Mouse (Mus musculus): Measurements from ENCODE around the gene Amz2.
A peak's percentile ranks its signal among the peaks of the same experiment; 100 is the strongest.

Gene Amz2

GRCm38 (mm10) chr11:109425392-109426271 is at the start of gene Amz2:
TSS of gene Amz2 (plus strand) at chr11:109425946.
- peak; percentile 98 to 99 for DNase-seq (ENCODE audit: low spot score in 2 of 2)

- DNase-seq (ENCODE audit: low spot score in 2 of 2): no peak
Observed at GRCm38 (mm10) chr11:109376484-109377143, 49.1 kb upstream of the Amz2 start.

GRCm38 (mm10) chr11:109377477-109377876 is 48.3 kb upstream of the Amz2 start:
- no peak for DNase-seq (ENCODE audit: low spot score in 2 of 2)

- no peak for DNase-seq (ENCODE audit: low spot score in 2 of 2)
Observed at GRCm38 (mm10) chr11:109378051-109378450, 47.7 kb upstream of the Amz2 start.

- DNase-seq (ENCODE audit: low spot score in 2 of 2): no peak
Observed at GRCm38 (mm10) chr11:109380662-109381061, 45.1 kb upstream of the Amz2 start.

- DNase-seq (ENCODE audit: low spot score in 2 of 2): no peak
Observed at GRCm38 (mm10) chr11:109385296-109385695, 40.5 kb upstream of the Amz2 start.

GRCm38 (mm10) chr11:109389046-109389445 is 36.7 kb upstream of the Amz2 start:
- no peak for DNase-seq (ENCODE audit: low spot score in 2 of 2)

- DNase-seq (ENCODE audit: low spot score in 2 of 2): no peak
Observed at GRCm38 (mm10) chr11:109391200-109391599, 34.5 kb upstream of the Amz2 start.

GRCm38 (mm10) chr11:109391760-109392159 is 34.0 kb upstream of the Amz2 start:
- DNase-seq (ENCODE audit: low spot score in 2 of 2): no peak

- no peak for DNase-seq (ENCODE audit: low spot score in 2 of 2)
Observed at GRCm38 (mm10) chr11:109392601-109393000, 33.1 kb upstream of the Amz2 start.

- no peak for DNase-seq (ENCODE audit: low spot score in 2 of 2)
Observed at GRCm38 (mm10) chr11:109394758-109395157, 31.0 kb upstream of the Amz2 start.

- no peak for DNase-seq (ENCODE audit: low spot score in 2 of 2)
Observed at GRCm38 (mm10) chr11:109395291-109395690, 30.5 kb upstream of the Amz2 start.

- DNase-seq (ENCODE audit: low spot score in 2 of 2): no peak
Observed at GRCm38 (mm10) chr11:109406431-109406830, 19.3 kb upstream of the Amz2 start.

- no peak for DNase-seq (ENCODE audit: low spot score in 2 of 2)
Observed at GRCm38 (mm10) chr11:109410197-109410980, 15.4 kb upstream of the Amz2 start.

GRCm38 (mm10) chr11:109413617-109414016 is 12.1 kb upstream of the Amz2 start, which contains the start of gene 9930022D16Rik:
TSS of gene 9930022D16Rik (plus strand) at chr11:109413917.
- no peak for DNase-seq (ENCODE audit: low spot score in 2 of 2)

- no peak for DNase-seq (ENCODE audit: low spot score in 2 of 2)
Observed at GRCm38 (mm10) chr11:109414802-109415201, 10.9 kb upstream of the Amz2 start.

- DNase-seq (ENCODE audit: low spot score in 2 of 2): no peak
Observed at GRCm38 (mm10) chr11:109416709-109417420, 8.9 kb upstream of the Amz2 start.

GRCm38 (mm10) chr11:109417472-109418040 is 8.2 kb upstream of the Amz2 start:
- DNase-seq (ENCODE audit: low spot score in 2 of 2): no peak

- DNase-seq (ENCODE audit: low spot score in 2 of 2): no peak
Observed at GRCm38 (mm10) chr11:109419461-109419860, 6.3 kb upstream of the Amz2 start.

- no peak for DNase-seq (ENCODE audit: low spot score in 2 of 2)
Observed at GRCm38 (mm10) chr11:109419961-109420566, 5.7 kb upstream of the Amz2 start.

- DNase-seq (ENCODE audit: low spot score in 2 of 2): no peak
Observed at GRCm38 (mm10) chr11:109420567-109420962, 5.2 kb upstream of the Amz2 start.

All from right cerebral cortex, postnatal 10 days (tissue).